Mouse (Mus musculus): Measurements from ENCODE around the gene Triobp. TPM values are rescaled to one million over a fixed set of nuclear protein-coding genes. Genes with fewer than 3 reads are reported as not detected.
"Not testable (repeated sequence)": the region's sequence is repeated elsewhere in the genome, so short reads cannot be mapped to it uniquely, and the experiment has no call there.

The Triobp gene
- polyA plus RNA-seq, 1 experiment from 2014 or later = 20.8 TPM

DNA sequence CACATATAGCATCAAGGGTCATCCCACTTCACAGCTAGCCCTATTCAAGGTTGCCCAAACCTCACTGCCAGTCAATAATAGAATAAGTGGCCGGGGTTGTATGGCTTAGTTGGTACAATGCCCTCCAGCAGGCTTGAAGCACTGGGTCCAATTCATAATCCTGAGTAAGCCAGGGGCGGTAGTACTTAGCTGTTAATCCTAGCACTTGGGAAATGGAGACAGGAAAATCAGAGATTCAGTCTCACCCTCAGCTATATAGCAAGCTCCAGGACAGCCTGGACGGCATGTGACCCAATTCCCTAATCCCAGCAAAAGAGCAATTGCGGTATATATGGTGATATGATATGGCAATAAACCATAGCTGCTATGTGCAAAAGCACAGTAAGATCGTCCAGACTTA lies 59.5 kb downstream of the Triobp start:
- ATAC-seq (ENCODE audit: low read depth) = no peak

DNA sequence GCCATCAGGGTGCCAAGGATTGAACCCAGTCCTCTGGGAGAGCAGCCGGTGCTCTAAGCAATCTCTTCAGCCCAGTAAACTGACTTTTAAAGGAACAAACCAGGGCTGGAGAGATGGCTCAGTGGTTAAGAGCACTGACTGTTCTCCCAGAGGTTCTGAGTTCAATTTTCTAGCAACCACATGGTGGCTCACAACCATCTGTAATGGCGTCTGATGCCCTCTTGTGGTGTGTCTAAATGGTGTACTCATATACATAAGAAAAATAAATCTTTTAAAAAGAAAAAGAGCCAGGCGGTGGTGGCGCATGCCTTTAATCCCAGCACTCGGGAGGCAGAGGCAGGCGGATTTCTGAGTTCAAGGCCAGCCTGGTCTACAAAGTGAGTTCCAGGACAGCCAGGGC lies 60.3 kb downstream of the Triobp start:
- ATAC-seq (ENCODE audit: low read depth); H3K9me3 ChIP-seq (replicated peaks; ENCODE audit: control insufficient read depth, low read length); H3K9ac ChIP-seq (ENCODE audit: low read depth, low read length); H3K4me1 ChIP-seq (ENCODE audit: control insufficient read depth, low read depth, low read length); H3K27ac ChIP-seq (ENCODE audit: low read length); H3K4me3 ChIP-seq (ENCODE audit: low read depth, low read length); H3K27me3 ChIP-seq (ENCODE audit: control insufficient read depth, insufficient read depth, low read depth, low read length); H3K4me2 ChIP-seq (ENCODE audit: low read depth, low read length): not testable (repeated sequence)
- WGBS (ENCODE audit: insufficient replicate concordance) = 64% methylated on average over 6 of the region's 6 CpGs
- H3K36me3 ChIP-seq (ENCODE audit: control insufficient read depth, insufficient read depth) = peaks cover 18% of the 10 kb centered on the region

More for the DNA sequence above, 59.5 kb downstream of the Triobp start:
- Histone ChIP-seq H3K9me3 (replicated peaks; ENCODE audit: control insufficient read depth, low read length) (no peaks in the 10 kb centered on the region), H3K27ac (ENCODE audit: low read length) (no peak overlapping the region), H3K9ac (ENCODE audit: low read depth, low read length) (no peak overlapping the region), H3K27me3 (ENCODE audit: control insufficient read depth, insufficient read depth, low read depth, low read length) (no peaks in the 10 kb centered on the region), H3K4me2 (ENCODE audit: low read depth, low read length) (no peak overlapping the region), H3K36me3 (ENCODE audit: control insufficient read depth, insufficient read depth) (peaks cover 18% of the 10 kb centered on the region), H3K4me3 (ENCODE audit: low read depth, low read length) (no peak overlapping the region), H3K4me1 (ENCODE audit: control insufficient read depth, low read depth, low read length) (no peaks in the 10 kb centered on the region)
- 68% methylated on average over 5 of the region's 5 CpGs for WGBS (ENCODE audit: insufficient replicate concordance)

DNA sequence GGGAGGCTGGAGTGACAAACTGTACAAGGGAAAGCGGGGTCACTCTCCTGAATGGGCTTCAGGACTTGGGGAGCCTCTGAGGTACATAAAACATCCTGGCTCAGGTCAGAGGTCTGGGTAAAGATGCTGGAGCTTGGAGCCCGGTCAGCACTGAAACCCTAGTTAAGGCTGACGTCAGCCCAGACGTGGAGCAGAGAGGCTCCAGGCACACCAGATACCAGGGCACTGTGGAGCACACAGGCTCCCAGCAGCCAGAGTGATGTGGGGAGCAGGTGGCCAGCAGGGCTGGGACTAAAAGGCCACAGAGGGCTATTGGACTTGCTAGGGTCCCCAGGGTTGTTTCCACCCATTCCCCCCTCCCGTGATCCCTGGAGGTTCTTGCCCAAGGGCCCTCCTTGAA lies 62.2 kb downstream of the Triobp start:
- ATAC-seq (ENCODE audit: low read depth) = no peak
- H3K4me1 ChIP-seq (ENCODE audit: control insufficient read depth, low read depth, low read length) = no peaks in the 10 kb centered on the region

GRCm38 (mm10) chr15:79011550-79011949 lies 64.0 kb downstream of the Triobp start:
- Histone ChIP-seq H3K4me2 (ENCODE audit: low read depth, low read length) (no peak overlapping the region), H3K4me1 (ENCODE audit: control insufficient read depth, low read depth, low read length) (no peaks in the 10 kb centered on the region), H3K27me3 (ENCODE audit: control insufficient read depth, insufficient read depth, low read depth, low read length) (no peaks in the 10 kb centered on the region), H3K4me3 (ENCODE audit: low read depth, low read length) (no peak overlapping the region), H3K9ac (ENCODE audit: low read depth, low read length) (no peak overlapping the region), H3K27ac (ENCODE audit: low read length) (no peak overlapping the region), H3K9me3 (replicated peaks; ENCODE audit: control insufficient read depth, low read length) (no peaks in the 10 kb centered on the region), H3K36me3 (ENCODE audit: control insufficient read depth, insufficient read depth) (no peaks in the 10 kb centered on the region)
- 63% methylated on average over 10 of the region's 10 CpGs for WGBS (ENCODE audit: insufficient replicate concordance)
- ATAC-seq (ENCODE audit: low read depth) = no peak

More for the DNA sequence above, 62.2 kb downstream of the Triobp start:
- Histone ChIP-seq H3K4me2 (ENCODE audit: low read depth, low read length) (no peak overlapping the region), H3K27me3 (ENCODE audit: control insufficient read depth, insufficient read depth, low read depth, low read length) (no peaks in the 10 kb centered on the region), H3K9me3 (replicated peaks; ENCODE audit: control insufficient read depth, low read length) (no peaks in the 10 kb centered on the region), H3K4me3 (ENCODE audit: low read depth, low read length) (no peak overlapping the region), H3K9ac (ENCODE audit: low read depth, low read length) (no peak overlapping the region), H3K36me3 (ENCODE audit: control insufficient read depth, insufficient read depth) (peaks cover 6% of the 10 kb centered on the region), H3K27ac (ENCODE audit: low read length) (no peak overlapping the region)
- 58% methylated on average over 5 of the region's 5 CpGs for WGBS (ENCODE audit: insufficient replicate concordance)

GRCm38 (mm10) chr15:79013382-79013781 lies 65.9 kb downstream of the Triobp start:
- Histone ChIP-seq H3K4me3 (ENCODE audit: low read depth, low read length) (no peak overlapping the region), H3K4me1 (ENCODE audit: control insufficient read depth, low read depth, low read length) (no peaks in the 10 kb centered on the region), H3K9me3 (replicated peaks; ENCODE audit: control insufficient read depth, low read length) (no peaks in the 10 kb centered on the region), H3K27me3 (ENCODE audit: control insufficient read depth, insufficient read depth, low read depth, low read length) (no peaks in the 10 kb centered on the region), H3K9ac (ENCODE audit: low read depth, low read length) (no peak overlapping the region), H3K4me2 (ENCODE audit: low read depth, low read length) (no peak overlapping the region), H3K36me3 (ENCODE audit: control insufficient read depth, insufficient read depth) (no peaks in the 10 kb centered on the region), H3K27ac (ENCODE audit: low read length) (no peak overlapping the region)
- ATAC-seq (ENCODE audit: low read depth) = no peak
- WGBS (ENCODE audit: insufficient replicate concordance) = 55% methylated on average over 7 of the region's 7 CpGs

GRCm38 (mm10) chr15:79018191-79018590 lies 70.7 kb downstream of the Triobp start:
- Histone ChIP-seq H3K27ac (ENCODE audit: low read length) (no peak overlapping the region), H3K27me3 (ENCODE audit: control insufficient read depth, insufficient read depth, low read depth, low read length) (no peaks in the 10 kb centered on the region), H3K9ac (ENCODE audit: low read depth, low read length) (no peak overlapping the region)

DNA sequence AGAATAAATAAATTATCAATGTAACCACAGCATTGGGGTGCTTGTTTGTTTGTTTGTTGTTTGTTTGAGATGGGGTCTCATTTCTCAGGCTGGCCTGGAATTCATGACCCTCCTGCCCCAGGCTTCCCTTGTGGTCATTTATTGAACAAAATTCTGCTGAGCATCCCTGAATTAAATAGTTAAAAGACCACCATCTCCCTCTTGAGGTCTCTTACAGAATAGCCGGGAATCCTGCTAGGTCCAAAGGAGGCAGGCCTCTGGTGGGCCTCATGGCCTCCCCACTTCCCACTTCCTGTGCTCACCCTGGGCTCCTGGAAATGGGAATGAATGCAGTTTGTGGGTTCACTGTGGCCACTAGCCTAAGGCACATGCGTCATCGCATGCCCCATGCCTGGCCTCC lies 71.4 kb downstream of the Triobp start:
- Histone ChIP-seq H3K4me1 (ENCODE audit: control insufficient read depth, low read depth, low read length) (peaks cover 4% of the 10 kb centered on the region), H3K27ac (ENCODE audit: low read length) (no peak overlapping the region), H3K9me3 (replicated peaks; ENCODE audit: control insufficient read depth, low read length) (no peaks in the 10 kb centered on the region), H3K9ac (ENCODE audit: low read depth, low read length) (no peak overlapping the region), H3K36me3 (ENCODE audit: control insufficient read depth, insufficient read depth) (no peaks in the 10 kb centered on the region), H3K4me2 (ENCODE audit: low read depth, low read length) (no peak overlapping the region), H3K27me3 (ENCODE audit: control insufficient read depth, insufficient read depth, low read depth, low read length) (no peaks in the 10 kb centered on the region), H3K4me3 (ENCODE audit: low read depth, low read length) (no peak overlapping the region)
- no peak for ATAC-seq (ENCODE audit: low read depth)
- WGBS (ENCODE audit: insufficient replicate concordance) = 54% methylated on average over 3 of the region's 3 CpGs

More at GRCm38 (mm10) chr15:79018191-79018590, 70.7 kb downstream of the Triobp start:
- Histone ChIP-seq H3K4me2 (ENCODE audit: low read depth, low read length) (no peak overlapping the region), H3K4me3 (ENCODE audit: low read depth, low read length) (no peak overlapping the region), H3K36me3 (ENCODE audit: control insufficient read depth, insufficient read depth) (no peaks in the 10 kb centered on the region), H3K9me3 (replicated peaks; ENCODE audit: control insufficient read depth, low read length) (no peaks in the 10 kb centered on the region), H3K4me1 (ENCODE audit: control insufficient read depth, low read depth, low read length) (peaks cover 4% of the 10 kb centered on the region)
- WGBS (ENCODE audit: insufficient replicate concordance) = 42% methylated on average over 4 of the region's 4 CpGs
- no peak for ATAC-seq (ENCODE audit: low read depth)

GRCm38 (mm10) chr15:79022671-79023230 lies 75.2 kb downstream of the Triobp start:
- no peaks in the 10 kb centered on the region for H3K36me3 ChIP-seq (ENCODE audit: control insufficient read depth, insufficient read depth)
- H3K4me3 ChIP-seq (ENCODE audit: low read depth, low read length) = no peak overlapping the region
- peak; percentile 60 for ATAC-seq (ENCODE audit: low read depth)
- H3K9ac ChIP-seq (ENCODE audit: low read depth, low read length) = no peak overlapping the region
- H3K27ac ChIP-seq (ENCODE audit: low read length) = 0 out of 2 replicates have a peak overlapping the region, but pooled peaks have one; percentile 7
- no peaks in the 10 kb centered on the region for H3K9me3 ChIP-seq (replicated peaks; ENCODE audit: control insufficient read depth, low read length)
- no peak overlapping the region for H3K4me2 ChIP-seq (ENCODE audit: low read depth, low read length)
- peaks cover 30% of the 10 kb centered on the region for H3K27me3 ChIP-seq (ENCODE audit: control insufficient read depth, insufficient read depth, low read depth, low read length)
- H3K4me1 ChIP-seq (ENCODE audit: control insufficient read depth, low read depth, low read length) = peaks cover 8% of the 10 kb centered on the region
- 48% methylated on average over 10 of the region's 10 CpGs for WGBS (ENCODE audit: insufficient replicate concordance)

DNA sequence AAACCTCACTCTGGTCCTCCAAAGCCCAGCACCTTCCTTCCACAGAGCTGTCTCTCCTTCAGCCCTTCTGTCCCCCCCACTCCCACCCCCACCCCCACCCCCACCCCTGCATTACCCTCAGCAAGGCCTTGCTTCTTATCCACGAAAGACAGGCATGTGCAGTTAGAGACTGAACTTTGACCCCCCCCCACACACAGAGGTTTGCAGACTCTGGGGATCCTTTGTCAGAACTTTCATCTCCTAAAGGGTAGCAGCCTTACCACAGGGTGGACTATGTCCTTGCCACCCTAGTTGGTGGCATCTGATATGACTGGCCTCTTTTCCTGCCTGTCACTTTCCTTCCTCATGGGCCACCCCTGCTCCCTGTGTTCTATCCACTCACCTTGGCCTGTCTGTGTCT lies 75.8 kb downstream of the Triobp start:
- peaks cover 36% of the 10 kb centered on the region for H3K27me3 ChIP-seq (ENCODE audit: control insufficient read depth, insufficient read depth, low read depth, low read length)
- H3K9ac ChIP-seq (ENCODE audit: low read depth, low read length) = no peak overlapping the region
- no peak for ATAC-seq (ENCODE audit: low read depth)
- H3K4me3 ChIP-seq (ENCODE audit: low read depth, low read length) = no peak overlapping the region
- 19% methylated on average over 1 of the region's 1 CpGs for whole genome bisulfite sequencing (ENCODE audit: insufficient replicate concordance)
- no peaks in the 10 kb centered on the region for H3K36me3 ChIP-seq (ENCODE audit: control insufficient read depth, insufficient read depth)
- H3K9me3 ChIP-seq (replicated peaks; ENCODE audit: control insufficient read depth, low read length) = no peaks in the 10 kb centered on the region
- H3K27ac ChIP-seq (ENCODE audit: low read length) = no peak overlapping the region
- no peak overlapping the region for H3K4me2 ChIP-seq (ENCODE audit: low read depth, low read length)
- peaks cover 8% of the 10 kb centered on the region for H3K4me1 ChIP-seq (ENCODE audit: control insufficient read depth, low read depth, low read length)
